Mouse (Mus musculus): ENCODE measurements around the gene Col4a2.

- TF ChIP-seq CTCF (IDR thresholded peaks at IDR 0.05; ENCODE audit: extremely low read depth, insufficient read depth, low read length), result no peak
- TF ChIP-seq POLR2A (IDR thresholded peaks at IDR 0.05; ENCODE audit: extremely low read depth, insufficient read depth, low read length), result no peak
Observed at GRCm38 (mm10) chr8:11277602-11278051, 35.0 kb upstream of the Col4a2 start.
